Mouse (Mus musculus) c-Kit-positive CD71-positive TER-119-positive erythroid progenitor cells, embryonic 14.5 days (primary cell): ENCODE measurements at regions not wholly inside any gene's neighbourhood (a gene's known extent, or its start where the extent isn't known, plus 50 kb on each side); places are given as distances from the start of the nearest gene placed in this dataset.

Experiments
- DNase-seq: peaks from one replicate; pipeline ENCODE4 v3.0.0-alpha.2; 2013; ENCODE audit warnings: low spot score

- DNase-seq: no peak
Observed at GRCm38 (mm10) chr15:87480758-87481157, 63.3 kb upstream of the Fam19a5 start.
